Mouse (Mus musculus): Measurements from ENCODE around the gene Fam161a. TPM values are rescaled to one million over a fixed set of nuclear protein-coding genes. Genes with fewer than 3 reads are reported as not detected.

Fam161a gene
- 4.1 and 4.2 TPM in 2 replicates for polyA plus RNA-seq (2014; fragmentation: Nextera tagmentation; extraction: Ambion mirVana)

- H3K9me3 ChIP-seq (ENCODE audit: control insufficient read depth, low read length), result no peaks in the 10 kb centered on the region
Measured at GRCm38 (mm10) chr11:23007481-23008180, at the start of gene Fam161a. TSS of gene Fam161a (plus strand) at chr11:23007531.

DNA sequence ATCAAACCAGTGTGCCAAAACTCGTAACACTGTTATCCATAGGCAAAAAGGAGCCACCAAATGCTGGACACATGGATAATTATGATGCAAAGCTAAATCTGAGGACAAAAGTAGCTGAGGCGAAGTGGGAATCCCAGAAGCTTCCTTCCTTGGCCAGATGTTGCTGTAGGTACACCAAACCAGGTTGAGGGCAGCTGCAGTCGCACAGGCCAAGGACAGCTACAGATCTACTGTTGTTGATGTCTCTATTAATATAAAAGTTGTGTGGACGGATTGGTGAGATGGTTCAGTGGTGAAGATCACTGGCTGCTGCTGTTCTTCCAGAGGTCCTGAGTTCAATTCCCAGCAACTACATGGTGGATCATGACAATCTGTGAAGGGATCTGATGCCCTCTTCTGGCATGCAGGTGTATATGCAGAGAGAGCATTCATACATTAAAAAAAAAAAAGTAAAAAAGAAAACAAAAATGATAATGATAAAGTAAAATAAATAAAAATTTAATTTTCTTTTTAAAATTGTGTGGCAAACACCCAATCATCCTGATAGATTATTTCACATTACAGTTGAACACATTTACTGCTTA is 49.4 kb upstream of the Fam161a start:
- no peak overlapping the region for H3K4me3 ChIP-seq (ENCODE audit: low read depth, low read length)
- WGBS, result 94% methylated on average over 4 of the region's 4 CpGs
- H3K9ac ChIP-seq (replicated peaks; ENCODE audit: low read depth, low read length), result no peak overlapping the region
- H3K27me3 ChIP-seq (ENCODE audit: control insufficient read depth, insufficient read depth, low read length), result no peaks in the 10 kb centered on the region
- H3K27ac ChIP-seq (ENCODE audit: low read depth, low read length), result no peak overlapping the region
- H3K9me3 ChIP-seq (ENCODE audit: control insufficient read depth, low read length), result no peaks in the 10 kb centered on the region
- H3K36me3 ChIP-seq (ENCODE audit: control insufficient read depth, insufficient read depth, low read length), result no peaks in the 10 kb centered on the region
- no peak for ATAC-seq (ENCODE audit: low read depth)
- H3K4me2 ChIP-seq (ENCODE audit: low read depth, low read length), result no peak overlapping the region
- no peaks in the 10 kb centered on the region for H3K4me1 ChIP-seq (ENCODE audit: control insufficient read depth, insufficient read depth, low read length)

More at GRCm38 (mm10) chr11:23007481-23008180, at the start of gene Fam161a:
- peak within 1 kb of the TSS; percentile 74 for H3K9ac ChIP-seq (replicated peaks; ENCODE audit: low read depth, low read length)
- no peaks in the 10 kb centered on the region for H3K27me3 ChIP-seq (ENCODE audit: control insufficient read depth, insufficient read depth, low read length)
- peaks cover 12% of the 10 kb centered on the region for H3K36me3 ChIP-seq (ENCODE audit: control insufficient read depth, insufficient read depth, low read length)
- peak within 1 kb of the TSS; percentile 56 for H3K4me3 ChIP-seq (ENCODE audit: low read depth, low read length)
- H3K4me2 ChIP-seq (ENCODE audit: low read depth, low read length), result peak within 1 kb of the TSS; percentile 71
- H3K27ac ChIP-seq (ENCODE audit: low read depth, low read length), result peak within 1 kb of the TSS; percentile 94
- no peaks in the 10 kb centered on the region; the same call in 1 of the 2 replicates for H3K4me1 ChIP-seq (ENCODE audit: control insufficient read depth, insufficient read depth, low read length)
- ATAC-seq (ENCODE audit: low read depth), result peak; percentile 95
- WGBS, result under 1% methylated on average over 22 of the region's 22 CpGs

DNA sequence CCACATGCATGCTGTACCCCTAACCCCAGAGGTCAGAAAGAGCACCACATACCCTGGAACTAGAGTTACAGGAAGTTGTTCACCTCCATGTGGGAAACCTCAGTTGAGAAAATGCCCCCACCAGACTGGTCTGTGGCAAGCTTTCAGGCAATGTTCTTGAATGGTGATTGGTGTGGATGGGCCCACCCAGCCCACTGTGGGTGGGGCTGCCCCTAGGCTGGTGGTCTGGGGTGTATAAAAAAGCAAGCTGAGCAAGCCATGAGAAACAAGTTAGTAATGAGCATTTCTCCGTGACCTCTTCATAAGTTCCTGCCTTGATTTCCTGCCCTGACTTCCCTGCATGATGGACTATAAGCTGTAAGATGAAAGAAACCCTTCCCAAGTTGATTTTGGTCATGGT is 45.2 kb upstream of the Fam161a start:
- Histone ChIP-seq H3K36me3 (ENCODE audit: control insufficient read depth, insufficient read depth, low read length) (no peaks in the 10 kb centered on the region), H3K27me3 (ENCODE audit: control insufficient read depth, insufficient read depth, low read length) (no peaks in the 10 kb centered on the region), H3K9me3 (ENCODE audit: control insufficient read depth, low read length) (0 out of 2 replicates have a peak, but pooled peaks cover 2% of the 10 kb centered on the region), H3K4me2 (ENCODE audit: low read depth, low read length) (no peak overlapping the region), H3K4me1 (ENCODE audit: control insufficient read depth, insufficient read depth, low read length) (no peaks in the 10 kb centered on the region), H3K9ac (replicated peaks; ENCODE audit: low read depth, low read length) (no peak overlapping the region), H3K4me3 (ENCODE audit: low read depth, low read length) (no peak overlapping the region), H3K27ac (ENCODE audit: low read depth, low read length) (no peak overlapping the region)
- 90% methylated on average over 1 of the region's 1 CpGs for WGBS
- ATAC-seq (ENCODE audit: low read depth), result no peak

DNA sequence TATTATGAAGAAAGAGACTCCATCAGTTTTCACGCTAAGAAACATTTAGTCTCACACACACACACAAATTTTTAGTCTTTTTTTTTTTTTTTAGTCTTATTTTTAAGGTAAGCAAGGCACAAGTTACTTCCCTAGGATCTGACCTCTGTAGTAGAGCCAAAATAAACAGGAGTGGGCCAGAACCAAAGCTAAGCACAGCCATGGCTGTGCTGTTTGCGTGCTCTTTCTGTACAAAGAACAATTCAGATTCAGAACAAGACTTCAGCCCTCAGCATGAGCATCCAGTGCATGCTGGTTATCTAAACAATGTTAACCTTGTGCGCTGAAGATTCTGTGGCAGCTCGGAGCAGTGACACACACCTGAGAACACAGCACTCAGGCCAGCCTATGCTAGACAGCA is 42.9 kb upstream of the Fam161a start:
- H3K27me3 ChIP-seq (ENCODE audit: control insufficient read depth, insufficient read depth, low read length), result no peaks in the 10 kb centered on the region
- 75% methylated on average over 4 of the region's 4 CpGs for whole genome bisulfite sequencing
- H3K9me3 ChIP-seq (ENCODE audit: control insufficient read depth, low read length), result 0 out of 2 replicates have a peak, but pooled peaks cover 2% of the 10 kb centered on the region
- H3K27ac ChIP-seq (ENCODE audit: low read depth, low read length), result no peak overlapping the region
- H3K4me1 ChIP-seq (ENCODE audit: control insufficient read depth, insufficient read depth, low read length), result no peaks in the 10 kb centered on the region
- no peaks in the 10 kb centered on the region for H3K36me3 ChIP-seq (ENCODE audit: control insufficient read depth, insufficient read depth, low read length)
- H3K4me3 ChIP-seq (ENCODE audit: low read depth, low read length), result no peak overlapping the region
- no peak for ATAC-seq (ENCODE audit: low read depth)
- H3K4me2 ChIP-seq (ENCODE audit: low read depth, low read length), result no peak overlapping the region
- H3K9ac ChIP-seq (replicated peaks; ENCODE audit: low read depth, low read length), result no peak overlapping the region

- no peak for ATAC-seq (ENCODE audit: low read depth)
- H3K4me3 ChIP-seq (ENCODE audit: low read depth, low read length), result no peak overlapping the region
- H3K36me3 ChIP-seq (ENCODE audit: control insufficient read depth, insufficient read depth, low read length), result no peaks in the 10 kb centered on the region
- H3K27me3 ChIP-seq (ENCODE audit: control insufficient read depth, insufficient read depth, low read length), result no peaks in the 10 kb centered on the region
- H3K27ac ChIP-seq (ENCODE audit: low read depth, low read length), result no peak overlapping the region
- 85% methylated on average over 4 of the region's 4 CpGs for WGBS
- H3K4me1 ChIP-seq (ENCODE audit: control insufficient read depth, insufficient read depth, low read length), result no peaks in the 10 kb centered on the region
- no peak overlapping the region for H3K4me2 ChIP-seq (ENCODE audit: low read depth, low read length)
- H3K9ac ChIP-seq (replicated peaks; ENCODE audit: low read depth, low read length), result no peak overlapping the region
- 0 out of 2 replicates have a peak, but pooled peaks cover 2% of the 10 kb centered on the region for H3K9me3 ChIP-seq (ENCODE audit: control insufficient read depth, low read length)
Measured at GRCm38 (mm10) chr11:22965503-22965902, 41.8 kb upstream of the Fam161a start.

GRCm38 (mm10) chr11:22969486-22969885 is 37.8 kb upstream of the Fam161a start:
- H3K9ac ChIP-seq (replicated peaks; ENCODE audit: low read depth, low read length), result no peak overlapping the region
- no peak overlapping the region for H3K4me3 ChIP-seq (ENCODE audit: low read depth, low read length)
- peaks cover 11% of the 10 kb centered on the region; the same call in 1 of the 2 replicates for H3K9me3 ChIP-seq (ENCODE audit: control insufficient read depth, low read length)
- no peaks in the 10 kb centered on the region for H3K27me3 ChIP-seq (ENCODE audit: control insufficient read depth, insufficient read depth, low read length)
- H3K4me2 ChIP-seq (ENCODE audit: low read depth, low read length), result no peak overlapping the region
- H3K4me1 ChIP-seq (ENCODE audit: control insufficient read depth, insufficient read depth, low read length), result no peaks in the 10 kb centered on the region
- ATAC-seq (ENCODE audit: low read depth), result no peak
- 71% methylated on average over 6 of the region's 6 CpGs for WGBS
- H3K36me3 ChIP-seq (ENCODE audit: control insufficient read depth, insufficient read depth, low read length), result no peaks in the 10 kb centered on the region
- no peak overlapping the region for H3K27ac ChIP-seq (ENCODE audit: low read depth, low read length)

GRCm38 (mm10) chr11:22970546-22970945 is 36.8 kb upstream of the Fam161a start:
- Histone ChIP-seq H3K36me3 (ENCODE audit: control insufficient read depth, insufficient read depth, low read length) (no peaks in the 10 kb centered on the region), H3K4me1 (ENCODE audit: control insufficient read depth, insufficient read depth, low read length) (peaks cover 3% of the 10 kb centered on the region; the same call in 1 of the 2 replicates), H3K27me3 (ENCODE audit: control insufficient read depth, insufficient read depth, low read length) (no peaks in the 10 kb centered on the region), H3K9me3 (ENCODE audit: control insufficient read depth, low read length) (peaks cover 11% of the 10 kb centered on the region; the same call in 1 of the 2 replicates), H3K9ac (replicated peaks; ENCODE audit: low read depth, low read length) (no peak overlapping the region), H3K27ac (ENCODE audit: low read depth, low read length) (no peak overlapping the region), H3K4me2 (ENCODE audit: low read depth, low read length) (no peak overlapping the region), H3K4me3 (ENCODE audit: low read depth, low read length) (no peak overlapping the region)
- WGBS, result 97% methylated on average over 1 of the region's 1 CpGs
- ATAC-seq (ENCODE audit: low read depth), result no peak

DNA sequence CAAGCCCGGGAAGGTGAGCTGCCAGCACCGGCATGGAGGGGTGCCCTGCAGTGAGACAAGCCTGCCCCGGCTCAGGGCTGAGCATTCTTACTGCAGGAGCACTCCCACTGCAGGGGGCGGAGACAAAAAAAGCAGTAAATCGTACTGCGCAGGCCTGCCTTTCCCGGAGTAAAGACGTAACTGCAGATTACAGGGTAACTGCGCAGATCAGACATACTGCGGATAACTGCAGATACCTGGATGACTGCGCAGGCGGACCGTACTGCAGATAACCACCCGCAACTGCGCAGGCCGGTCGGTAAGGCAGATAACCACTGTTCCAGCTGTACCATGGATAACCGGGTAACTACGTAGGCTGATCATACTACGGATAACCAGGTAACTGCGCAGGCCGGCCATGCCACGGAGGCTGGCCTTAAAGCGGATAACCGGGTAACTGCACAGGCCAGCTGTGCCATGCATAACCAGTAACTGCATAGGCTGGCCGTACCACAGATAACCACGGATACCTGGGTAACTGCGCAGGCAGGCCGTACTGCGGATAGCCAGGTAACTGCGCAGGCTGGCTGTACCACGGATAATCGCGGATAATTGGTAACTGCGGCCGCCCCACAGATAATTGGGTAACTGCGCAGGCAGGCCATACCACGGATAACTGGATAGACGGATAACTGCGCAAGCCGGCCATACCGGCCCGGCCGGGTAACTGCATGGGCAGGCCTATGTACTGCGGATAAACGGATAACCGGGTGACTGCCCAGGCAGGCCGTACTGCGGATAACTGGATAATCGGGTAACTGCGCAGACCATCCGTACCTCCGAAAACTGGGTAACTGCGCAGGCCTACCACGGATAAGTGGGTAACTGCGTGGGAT is 35.3 kb upstream of the Fam161a start, which contains the start of gene Zrsr1:
Zrsr1 (plus strand) TSS at position 171 of the 875 bp plus-strand sequence.
- H3K4me2 ChIP-seq (ENCODE audit: low read depth, low read length), result peak within 1 kb of the TSS; percentile 55
- peak within 1 kb of the TSS; percentile 72 for H3K27ac ChIP-seq (ENCODE audit: low read depth, low read length)
- 52% methylated on average over 56 of the region's 56 CpGs for WGBS
- H3K9ac ChIP-seq (replicated peaks; ENCODE audit: low read depth, low read length), result peak within 1 kb of the TSS; percentile 61
- peaks cover 13% of the 10 kb centered on the region; the same call in 1 of the 2 replicates for H3K4me1 ChIP-seq (ENCODE audit: control insufficient read depth, insufficient read depth, low read length)
- no peaks in the 10 kb centered on the region for H3K36me3 ChIP-seq (ENCODE audit: control insufficient read depth, insufficient read depth, low read length)
- peak within 1 kb of the TSS; percentile 56 for H3K4me3 ChIP-seq (ENCODE audit: low read depth, low read length)
- peaks cover 9% of the 10 kb centered on the region; the same call in 1 of the 2 replicates for H3K9me3 ChIP-seq (ENCODE audit: control insufficient read depth, low read length)
- no peaks in the 10 kb centered on the region for H3K27me3 ChIP-seq (ENCODE audit: control insufficient read depth, insufficient read depth, low read length)
- ATAC-seq (ENCODE audit: low read depth), result peak; percentile 89
